In genomic region chr2:76001392-76001791, GRCm38 (mm10) we compare ENCODE assay signal across 8 mouse cellular contexts. TPM values are rescaled to one million over a fixed set of nuclear protein-coding genes. Genes with fewer than 3 reads are reported as not detected.
DNase-seq lines count a peak whose midpoint lies in the region; ATAC-seq and TF ChIP-seq lines count a peak whose summit lies in the region.

No protein-coding gene starts in this region.

- no peaks in the 10 kb centered on the region for H3K27me3 ChIP-seq in embryonic facial prominence, embryonic 11.5 days (ENCODE audit: control insufficient read depth, insufficient read depth, low read length)
- no peaks in the 10 kb centered on the region for H3K27me3 ChIP-seq in lung, postnatal 0 days (replicated peaks; ENCODE audit: insufficient read depth, low read length)

- WGBS in embryonic facial prominence, embryonic 11.5 days: 37% methylated on average over 8 of the region's 8 CpGs
- 31% methylated on average over 8 of the region's 8 CpGs for WGBS in lung, postnatal 0 days

- no peaks in the 10 kb centered on the region for H3K4me1 ChIP-seq in embryonic facial prominence, embryonic 11.5 days (ENCODE audit: control insufficient read depth, insufficient read depth, low read length)
- H3K4me1 ChIP-seq in lung, postnatal 0 days (ENCODE audit: insufficient read depth, low read depth, low read length): no peaks in the 10 kb centered on the region

- no peak for ATAC-seq in cerebellum, adult (ENCODE audit: insufficient number of reproducible peaks, low FRiP score, low TSS enrichment)
- ATAC-seq in embryonic facial prominence, embryonic 11.5 days (replicated peaks; ENCODE audit: insufficient number of reproducible peaks, low FRiP score, low TSS enrichment, low read depth): no peak
- 0 out of 2 replicates have a peak, but pooled peaks have one; percentile 46 for ATAC-seq in lung, postnatal 0 days

- H3K4me2 ChIP-seq in embryonic facial prominence, embryonic 11.5 days (ENCODE audit: low read depth, low read length): no peak overlapping the region
- H3K4me2 ChIP-seq in lung, postnatal 0 days (replicated peaks; ENCODE audit: low read depth, low read length): no peak overlapping the region

- no peaks in the 10 kb centered on the region for H3K36me3 ChIP-seq in embryonic facial prominence, embryonic 11.5 days (replicated peaks; ENCODE audit: control insufficient read depth, insufficient read depth, low read depth, low read length)
- H3K36me3 ChIP-seq in lung, postnatal 0 days (ENCODE audit: insufficient read depth, low read length): no peaks in the 10 kb centered on the region

- H3K4me3 ChIP-seq in embryonic facial prominence, embryonic 11.5 days (ENCODE audit: low read depth, low read length): no peak overlapping the region
- no peak overlapping the region for H3K4me3 ChIP-seq in lung, postnatal 0 days (ENCODE audit: low read depth, low read length)

- H3K27ac ChIP-seq in embryonic facial prominence, embryonic 11.5 days (replicated peaks; ENCODE audit: low read depth, low read length): no peak overlapping the region
- no peak overlapping the region for H3K27ac ChIP-seq in lung, postnatal 0 days (ENCODE audit: low read length)

- no peaks in the 10 kb centered on the region for H3K9me3 ChIP-seq in embryonic facial prominence, embryonic 11.5 days (replicated peaks; ENCODE audit: control insufficient read depth, low read length)
- no peaks in the 10 kb centered on the region for H3K9me3 ChIP-seq in lung, postnatal 0 days (ENCODE audit: low read length)

- peak; percentile 83 for TF ChIP-seq CTCF in lung, postnatal 0 days (IDR thresholded peaks at IDR 0.05)

- peak; percentile 30 for DNase-seq in cerebellum, adult 11 months
- DNase-seq in 3T3-L1 (ENCODE audit: low read depth, low spot score): peak; percentile 49
- peak; percentile 86 for DNase-seq in adrenal gland, postnatal 10 days
- peak; percentile 67 for DNase-seq in embryonic facial prominence, embryonic 11.5 days (ENCODE audit: low spot score)
- DNase-seq in kidney, adult 9 months: peak; percentile 80
- peak; percentile 49 for DNase-seq in lung, postnatal 0 days (ENCODE audit: low spot score)
- DNase-seq in spleen, postnatal 36 days (ENCODE audit: low spot score in 2 of 2): peak; percentile 29 to 35

- H3K9ac ChIP-seq in embryonic facial prominence, embryonic 11.5 days (replicated peaks; ENCODE audit: low read length): no peak overlapping the region
- H3K9ac ChIP-seq in lung, postnatal 0 days (replicated peaks; ENCODE audit: low read depth): no peak overlapping the region

- TF ChIP-seq EP300 in lung, postnatal 0 days (IDR thresholded peaks at IDR 0.05): no peak

RNA-seq across cellular contexts. Expression of gene Ttc30a1, which starts 19.6 kb away (rescaled TPM):
- 1 to 10 TPM; 2.4 to 4.5 TPM for total RNA-seq in adrenal gland, postnatal 10 days (2021)
- polyA plus RNA-seq in embryonic facial prominence, embryonic 11.5 days (2014; fragmentation: Nextera tagmentation; extraction: Ambion mirVana): 11.7 and 13.8 TPM in 2 replicates
- polyA plus RNA-seq in lung, postnatal 0 days (2015; fragmentation: Nextera tagmentation; extraction: Ambion mirVana): 2.8 and 3.9 TPM in 2 replicates

RNA-seq across cellular contexts. Expression of gene Ttc30a2, which starts 23.4 kb away (rescaled TPM):
- total RNA-seq in adrenal gland, postnatal 10 days (2021): 1 to 10 TPM in 1 of 2 experiments, under 1 TPM in 1; 0.78 to 1.2 TPM
- 0.31 and 0.70 TPM in 2 replicates for polyA plus RNA-seq in embryonic facial prominence, embryonic 11.5 days (2014; fragmentation: Nextera tagmentation; extraction: Ambion mirVana)
- polyA plus RNA-seq in lung, postnatal 0 days (2015; fragmentation: Nextera tagmentation; extraction: Ambion mirVana): 0.25 and 0.65 TPM in 2 replicates

Comparison
In these comparisons a context has a peak if more than half of its experiments do, and no peak if none do; other contexts are left out.
1. DNase-seq: peak in every context shown above with its lines; median percentile 86 in adrenal gland, postnatal 10 days; 80 in kidney, adult 9 months; 67 in embryonic facial prominence, embryonic 11.5 days; 49 in 3T3-L1; 49 in lung, postnatal 0 days; 32 in spleen, postnatal 36 days; 30 in cerebellum, adult 11 months.